Mouse (Mus musculus): ENCODE measurements at regions not wholly inside any gene's neighbourhood (a gene's known extent, or its start where the extent isn't known, plus 50 kb on each side); places are given as distances from the start of the nearest gene placed in this dataset.

DNA sequence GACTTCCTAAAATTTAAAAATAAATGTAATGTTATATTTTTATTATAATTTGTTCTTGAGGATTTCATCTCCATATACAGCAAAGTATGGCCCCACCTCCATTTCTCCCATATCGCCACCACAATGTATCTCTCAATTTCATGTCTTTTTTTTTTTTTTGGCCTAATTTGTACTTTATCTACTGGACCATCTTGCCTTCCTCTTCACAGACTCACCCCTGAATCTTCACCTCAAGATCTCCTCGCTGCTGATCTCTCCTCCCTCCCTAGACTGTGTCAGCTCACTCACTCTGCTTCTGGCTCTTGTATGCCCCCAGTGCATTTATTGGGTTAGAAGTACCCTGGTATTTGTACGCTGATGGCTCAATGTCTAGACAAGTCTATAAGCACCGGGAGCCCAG lies 269.4 kb upstream of the Chd6 start:
- DNase-seq (ENCODE audit: low spot score) = no peak

DNA sequence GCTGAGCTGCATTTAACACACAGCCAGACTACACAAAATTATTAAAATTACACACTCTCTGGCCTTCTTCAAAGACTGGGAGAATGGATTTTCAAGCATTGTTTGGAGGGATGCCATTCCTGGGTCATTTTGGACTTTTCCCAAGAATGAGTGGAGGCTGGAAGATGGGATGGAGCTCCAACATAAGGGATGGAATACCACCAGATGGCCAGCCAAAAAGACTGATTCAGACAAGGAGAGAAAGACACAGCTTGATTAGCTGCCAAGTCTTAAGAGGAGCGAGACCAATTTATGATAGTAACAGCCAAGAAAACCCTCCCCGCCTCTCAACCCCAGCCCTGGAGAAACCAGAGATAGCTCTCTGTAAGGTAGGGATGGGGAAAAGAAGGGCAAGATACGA lies 253.4 kb upstream of the Chd6 start:
- ATAC-seq (replicated peaks; ENCODE audit: low FRiP score) (no peak), DNase-seq (ENCODE audit: low spot score) (no peak)
- Histone ChIP-seq H3K4me3 (ENCODE audit: low read depth, low read length) (no peak overlapping the region), H3K27ac (ENCODE audit: low read depth, low read length) (no peak overlapping the region), H3K4me1 (replicated peaks; ENCODE audit: control insufficient read depth, insufficient read depth, low read length) (no peaks in the 10 kb centered on the region), H3K27me3 (replicated peaks; ENCODE audit: control insufficient read depth, insufficient read depth, low read length) (no peaks in the 10 kb centered on the region), H3K36me3 (ENCODE audit: control insufficient read depth, insufficient read depth, low read length) (no peaks in the 10 kb centered on the region), H3K4me2 (no peak overlapping the region), H3K9me3 (ENCODE audit: control insufficient read depth, low read length) (no peaks in the 10 kb centered on the region), H3K9ac (ENCODE audit: low read depth, low read length) (no peak overlapping the region)
- WGBS = 79% methylated on average over 3 of the region's 3 CpGs

More for the DNA sequence above, 269.4 kb upstream of the Chd6 start:
- Histone ChIP-seq H3K4me2 (no peak overlapping the region), H3K9me3 (ENCODE audit: control insufficient read depth, low read length) (no peaks in the 10 kb centered on the region), H3K9ac (ENCODE audit: low read depth, low read length) (no peak overlapping the region), H3K27me3 (replicated peaks; ENCODE audit: control insufficient read depth, insufficient read depth, low read length) (no peaks in the 10 kb centered on the region), H3K27ac (ENCODE audit: low read depth, low read length) (no peak overlapping the region), H3K36me3 (ENCODE audit: control insufficient read depth, insufficient read depth, low read length) (no peaks in the 10 kb centered on the region), H3K4me1 (replicated peaks; ENCODE audit: control insufficient read depth, insufficient read depth, low read length) (no peaks in the 10 kb centered on the region), H3K4me3 (ENCODE audit: low read depth, low read length) (no peak overlapping the region)
- 74% methylated on average over 4 of the region's 4 CpGs for WGBS
- ATAC-seq (replicated peaks; ENCODE audit: low FRiP score) = peak; percentile 65

GRCm38 (mm10) chr2:161349110-161349509 lies 240.2 kb upstream of the Chd6 start:
- Histone ChIP-seq H3K9ac (ENCODE audit: low read depth, low read length) (no peak overlapping the region), H3K4me3 (ENCODE audit: low read depth, low read length) (no peak overlapping the region), H3K27me3 (replicated peaks; ENCODE audit: control insufficient read depth, insufficient read depth, low read length) (no peaks in the 10 kb centered on the region), H3K36me3 (ENCODE audit: control insufficient read depth, insufficient read depth, low read length) (no peaks in the 10 kb centered on the region), H3K4me2 (no peak overlapping the region), H3K27ac (ENCODE audit: low read depth, low read length) (no peak overlapping the region), H3K4me1 (replicated peaks; ENCODE audit: control insufficient read depth, insufficient read depth, low read length) (no peaks in the 10 kb centered on the region), H3K9me3 (ENCODE audit: control insufficient read depth, low read length) (no peaks in the 10 kb centered on the region)
- DNase-seq (ENCODE audit: low spot score) (no peak), ATAC-seq (replicated peaks; ENCODE audit: low FRiP score) (no peak)
- WGBS = 56% methylated on average over 4 of the region's 4 CpGs

- ATAC-seq (replicated peaks; ENCODE audit: low FRiP score) (no peak), DNase-seq (ENCODE audit: low spot score) (no peak)
- no peaks in the 10 kb centered on the region for H3K9me3 ChIP-seq (ENCODE audit: control insufficient read depth, low read length)
- 79% methylated on average over 2 of the region's 2 CpGs for WGBS
- no peaks in the 10 kb centered on the region for H3K36me3 ChIP-seq (ENCODE audit: control insufficient read depth, insufficient read depth, low read length)
- H3K27me3 ChIP-seq (replicated peaks; ENCODE audit: control insufficient read depth, insufficient read depth, low read length) = no peaks in the 10 kb centered on the region
- 0 out of 2 replicates have a peak, but pooled peaks cover 2% of the 10 kb centered on the region for H3K4me1 ChIP-seq (replicated peaks; ENCODE audit: control insufficient read depth, insufficient read depth, low read length)
- no peak overlapping the region for H3K9ac ChIP-seq (ENCODE audit: low read depth, low read length)
- no peak overlapping the region for H3K27ac ChIP-seq (ENCODE audit: low read depth, low read length)
- no peak overlapping the region for H3K4me2 ChIP-seq
- H3K4me3 ChIP-seq (ENCODE audit: low read depth, low read length) = no peak overlapping the region
Observed at GRCm38 (mm10) chr2:161344018-161344417, 235.1 kb upstream of the Chd6 start.

DNA sequence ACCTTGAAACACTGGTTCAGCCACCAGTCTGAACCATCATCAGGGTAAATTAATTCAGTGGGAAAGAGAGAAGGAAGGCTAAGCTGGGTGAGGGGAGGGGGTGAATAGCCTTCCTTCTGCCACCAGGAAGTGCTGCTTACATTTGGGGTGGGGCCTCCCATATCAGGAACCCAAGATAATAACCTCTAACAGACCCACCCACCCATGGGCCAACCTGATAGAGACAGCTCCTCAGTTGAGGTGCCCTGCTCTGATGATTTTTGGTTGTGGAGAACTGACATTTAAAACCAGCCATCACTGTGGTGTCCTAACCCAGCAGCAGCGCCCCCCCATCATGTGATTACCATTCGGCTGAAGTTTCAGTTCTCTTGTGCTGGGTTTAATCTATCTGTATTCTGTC lies 233.8 kb upstream of the Chd6 start:
- Histone ChIP-seq H3K4me3 (ENCODE audit: low read depth, low read length) (no peak overlapping the region), H3K36me3 (ENCODE audit: control insufficient read depth, insufficient read depth, low read length) (no peaks in the 10 kb centered on the region), H3K4me2 (peak overlapping the region; percentile 57; the same call in 1 of the 2 replicates), H3K4me1 (replicated peaks; ENCODE audit: control insufficient read depth, insufficient read depth, low read length) (0 out of 2 replicates have a peak, but pooled peaks cover 2% of the 10 kb centered on the region), H3K27me3 (replicated peaks; ENCODE audit: control insufficient read depth, insufficient read depth, low read length) (no peaks in the 10 kb centered on the region), H3K9me3 (ENCODE audit: control insufficient read depth, low read length) (no peaks in the 10 kb centered on the region), H3K9ac (ENCODE audit: low read depth, low read length) (no peak overlapping the region), H3K27ac (ENCODE audit: low read depth, low read length) (no peak overlapping the region)
- ATAC-seq (replicated peaks; ENCODE audit: low FRiP score) = peak; percentile 81
- no peak for DNase-seq (ENCODE audit: low spot score)
- WGBS = 74% methylated on average over 2 of the region's 2 CpGs

DNA sequence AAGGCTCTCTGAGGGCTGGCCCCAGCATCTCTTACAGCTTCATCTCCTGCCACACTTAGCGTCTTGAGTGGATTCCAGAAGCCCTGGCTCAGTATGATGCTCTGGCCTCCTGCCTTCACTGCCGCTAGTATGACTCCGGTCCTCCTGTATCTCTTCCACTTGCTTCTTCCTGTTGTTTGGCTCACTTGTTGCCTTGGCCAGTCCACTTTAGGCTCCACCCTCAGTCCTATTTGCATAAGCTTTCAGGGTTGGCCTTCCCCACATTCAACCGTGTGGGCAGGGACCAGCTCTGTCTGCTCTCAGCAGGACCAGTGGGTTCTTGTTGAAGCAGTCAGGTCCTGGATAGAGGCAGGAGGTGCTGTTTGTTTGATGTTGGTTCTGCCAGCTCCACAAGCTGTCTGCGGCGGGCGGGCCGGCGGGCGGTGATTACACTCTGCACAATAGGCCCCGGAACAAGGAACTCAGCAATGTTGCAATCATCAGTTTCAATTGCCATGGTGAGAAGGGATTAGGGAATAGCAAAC lies 232.6 kb upstream of the Chd6 start:
- no peaks in the 10 kb centered on the region for H3K36me3 ChIP-seq (ENCODE audit: control insufficient read depth, insufficient read depth, low read length)
- H3K9ac ChIP-seq (ENCODE audit: low read depth, low read length) = peak overlapping the region; percentile 26; the same call in 1 of the 2 replicates
- WGBS = 3% methylated on average over 11 of the region's 11 CpGs
- DNase-seq (ENCODE audit: low spot score) (peak; percentile 55), ATAC-seq (replicated peaks; ENCODE audit: low FRiP score) (peak; percentile 89)
- H3K27ac ChIP-seq (ENCODE audit: low read depth, low read length) = peak overlapping the region; percentile 34; the same call in 1 of the 2 replicates
- H3K4me3 ChIP-seq (ENCODE audit: low read depth, low read length) = peak overlapping the region; percentile 28
- 0 out of 2 replicates have a peak, but pooled peaks cover 2% of the 10 kb centered on the region for H3K4me1 ChIP-seq (replicated peaks; ENCODE audit: control insufficient read depth, insufficient read depth, low read length)
- H3K9me3 ChIP-seq (ENCODE audit: control insufficient read depth, low read length) = no peaks in the 10 kb centered on the region
- H3K4me2 ChIP-seq = peak overlapping the region; percentile 57
- H3K27me3 ChIP-seq (replicated peaks; ENCODE audit: control insufficient read depth, insufficient read depth, low read length) = no peaks in the 10 kb centered on the region

DNA sequence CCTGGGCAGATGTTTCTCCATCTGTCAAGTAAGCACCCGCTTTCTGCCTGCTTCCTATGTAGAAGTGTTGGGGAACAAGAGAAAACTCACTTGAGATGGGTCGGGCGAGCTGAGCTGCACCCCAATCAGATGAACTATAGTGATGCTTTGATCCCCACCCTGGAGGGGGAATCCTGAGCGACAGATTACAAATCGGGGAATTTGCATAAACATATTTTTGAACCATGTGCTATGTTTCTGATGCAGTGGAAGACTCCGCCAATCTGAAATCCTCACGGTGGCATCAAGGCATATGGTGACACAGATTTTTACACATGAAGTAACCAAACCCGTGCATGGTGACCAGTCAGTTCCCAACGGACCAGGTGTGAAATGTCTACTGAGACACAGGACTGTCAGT lies 231.4 kb upstream of the Chd6 start:
- WGBS = 72% methylated on average over 9 of the region's 9 CpGs
- Histone ChIP-seq H3K4me2 (no peak overlapping the region), H3K27ac (ENCODE audit: low read depth, low read length) (no peak overlapping the region), H3K4me3 (ENCODE audit: low read depth, low read length) (no peak overlapping the region), H3K9ac (ENCODE audit: low read depth, low read length) (no peak overlapping the region), H3K36me3 (ENCODE audit: control insufficient read depth, insufficient read depth, low read length) (no peaks in the 10 kb centered on the region), H3K4me1 (replicated peaks; ENCODE audit: control insufficient read depth, insufficient read depth, low read length) (0 out of 2 replicates have a peak, but pooled peaks cover 2% of the 10 kb centered on the region), H3K9me3 (ENCODE audit: control insufficient read depth, low read length) (no peaks in the 10 kb centered on the region), H3K27me3 (replicated peaks; ENCODE audit: control insufficient read depth, insufficient read depth, low read length) (no peaks in the 10 kb centered on the region)
- DNase-seq (ENCODE audit: low spot score) (no peak), ATAC-seq (replicated peaks; ENCODE audit: low FRiP score) (no peak)

DNA sequence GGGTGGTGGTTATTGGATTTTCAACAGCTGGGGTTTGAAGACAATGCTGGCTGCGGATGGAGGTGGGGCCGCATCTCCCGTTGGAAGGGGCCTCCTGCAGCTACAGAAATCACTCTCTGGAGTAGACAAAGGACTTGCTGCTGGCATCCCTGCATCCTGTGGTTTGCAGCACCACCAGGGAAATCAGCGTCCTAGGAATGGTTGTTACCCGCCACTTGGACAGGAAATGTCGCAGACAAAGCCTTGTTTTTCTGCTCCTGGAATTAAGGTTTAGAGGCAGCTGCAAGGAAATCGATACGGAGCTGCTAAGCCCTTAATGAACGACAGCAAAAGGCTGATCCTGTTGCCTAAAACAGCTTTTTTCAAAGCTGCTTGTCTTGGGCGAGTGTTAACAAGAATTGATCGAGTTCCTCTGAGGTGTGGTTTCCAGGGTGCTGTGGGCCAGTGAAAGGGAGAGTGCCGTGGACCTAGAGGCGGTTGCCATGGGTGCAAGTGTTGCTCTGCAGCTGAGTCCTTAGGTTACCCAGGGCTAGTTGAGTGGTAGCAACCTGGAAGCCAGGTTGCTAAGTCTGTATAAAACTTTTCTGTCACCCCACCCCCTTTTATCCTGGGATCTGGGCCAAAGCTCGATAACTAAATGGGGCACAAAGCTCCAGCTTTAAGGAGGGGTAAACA lies 230.6 kb upstream of the Chd6 start:
- no peaks in the 10 kb centered on the region for H3K36me3 ChIP-seq (ENCODE audit: control insufficient read depth, insufficient read depth, low read length)
- H3K9ac ChIP-seq (ENCODE audit: low read depth, low read length) = no peak overlapping the region
- no peaks in the 10 kb centered on the region for H3K9me3 ChIP-seq (ENCODE audit: control insufficient read depth, low read length)
- 0 out of 2 replicates have a peak, but pooled peaks cover 2% of the 10 kb centered on the region for H3K4me1 ChIP-seq (replicated peaks; ENCODE audit: control insufficient read depth, insufficient read depth, low read length)
- no peak for ATAC-seq (replicated peaks; ENCODE audit: low FRiP score)
- H3K27me3 ChIP-seq (replicated peaks; ENCODE audit: control insufficient read depth, insufficient read depth, low read length) = no peaks in the 10 kb centered on the region
- DNase-seq (ENCODE audit: low spot score) = no peak
- WGBS = 23% methylated on average over 14 of the region's 14 CpGs
- H3K4me2 ChIP-seq = no peak overlapping the region
- H3K4me3 ChIP-seq (ENCODE audit: low read depth, low read length) = no peak overlapping the region
- H3K27ac ChIP-seq (ENCODE audit: low read depth, low read length) = no peak overlapping the region

DNA sequence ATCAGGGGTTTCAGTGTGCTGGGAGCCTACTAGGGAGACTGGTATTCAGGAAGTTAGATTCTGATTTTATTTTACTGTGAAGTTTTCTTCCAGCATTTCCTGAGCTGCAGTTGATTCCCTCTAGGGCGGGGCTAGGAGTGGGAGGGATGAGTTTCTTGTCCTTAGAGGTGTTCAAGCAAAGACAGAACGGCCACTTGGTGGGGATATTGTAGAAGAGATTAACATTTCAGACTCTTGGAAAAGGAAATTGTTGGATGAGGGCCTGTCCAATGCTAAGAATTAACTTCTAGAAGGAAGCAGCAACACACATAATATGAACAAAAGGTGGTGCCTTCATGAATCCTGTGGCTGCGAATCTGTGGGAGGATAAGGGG lies 230.1 kb upstream of the Chd6 start:
- Histone ChIP-seq H3K4me2 (no peak overlapping the region), H3K36me3 (ENCODE audit: control insufficient read depth, insufficient read depth, low read length) (no peaks in the 10 kb centered on the region), H3K4me3 (ENCODE audit: low read depth, low read length) (no peak overlapping the region), H3K27me3 (replicated peaks; ENCODE audit: control insufficient read depth, insufficient read depth, low read length) (no peaks in the 10 kb centered on the region), H3K9me3 (ENCODE audit: control insufficient read depth, low read length) (no peaks in the 10 kb centered on the region), H3K4me1 (replicated peaks; ENCODE audit: control insufficient read depth, insufficient read depth, low read length) (0 out of 2 replicates have a peak, but pooled peaks cover 2% of the 10 kb centered on the region), H3K27ac (ENCODE audit: low read depth, low read length) (no peak overlapping the region), H3K9ac (ENCODE audit: low read depth, low read length) (no peak overlapping the region)
- ATAC-seq (replicated peaks; ENCODE audit: low FRiP score) (no peak), DNase-seq (ENCODE audit: low spot score) (no peak)
- WGBS = 23% methylated on average over 3 of the region's 3 CpGs

Measured in liver, embryonic 11.5 days (tissue).